Mouse (Mus musculus) kidney, postnatal 0 days (tissue): ENCODE measurements around the gene BC005624. TPM values are rescaled to one million over a fixed set of nuclear protein-coding genes. Genes with fewer than 3 reads are reported as not detected.

Experiments
- ATAC-seq: fragments of 200-750 bp; cut with Nextera tagmentation; replicated peaks from 2 replicates; pipeline ENCODE4 v1.8.0; 2017; ENCODE audit warnings: low read depth, moderate number of reproducible peaks, moderate TSS enrichment, moderate library complexity; ENCODE audit not compliant: low FRiP score
- DNase-seq: peaks from one replicate; pipeline ENCODE4 v3.0.0-alpha.2; 2016; ENCODE audit warnings: low spot score
- H3K27ac ChIP-seq: fragments of 300-500 bp; sonication (generic); 2 replicates; pipeline ENCODE4 v1.5.1; 2014; ENCODE audit warnings: mild to moderate bottlenecking
- H3K27me3 ChIP-seq: fragments of 300-500 bp; sonication (generic); 2 replicates; pipeline ENCODE4 v1.6.1; 2014; ENCODE audit warnings: low read length, mixed read lengths; ENCODE audit not compliant: insufficient read depth
- H3K36me3 ChIP-seq: fragments of 300-500 bp; sonication (generic); 2 replicates; pipeline ENCODE4 v1.6.1; 2014; ENCODE audit warnings: low read length, mixed read lengths; ENCODE audit not compliant: insufficient read depth
- H3K4me1 ChIP-seq: fragments of 300-500 bp; sonication (generic); replicated peaks from 2 replicates; pipeline ENCODE4 v1.6.1; 2014; ENCODE audit warnings: antibody characterized with exemption, low read length, mixed read lengths; ENCODE audit not compliant: insufficient read depth
- H3K4me2 ChIP-seq: fragments of 300-500 bp; sonication (generic); 2 replicates; pipeline ENCODE4 v1.6.1; 2014; ENCODE audit warnings: mild to moderate bottlenecking, low read length, moderate library complexity, mixed read lengths
- H3K4me3 ChIP-seq: fragments of 300-500 bp; sonication (generic); replicated peaks from 2 replicates; pipeline ENCODE4 v1.5.1; 2014; ENCODE audit warnings: low read depth, low read length
- H3K9ac ChIP-seq: fragments of 300-500 bp; sonication (generic); 2 replicates; pipeline ENCODE4 v1.6.1; 2014; ENCODE audit warnings: low read depth, low read length
- H3K9me3 ChIP-seq: fragments of 300-500 bp; sonication (generic); replicated peaks from 2 replicates; pipeline ENCODE4 v1.6.1; 2016; ENCODE audit warnings: low read length, inconsistent platforms, mixed read lengths
- CTCF ChIP-seq: IDR thresholded peaks from 2 replicates; pipeline ENCODE4 v1.5.1; 2016; ENCODE audit warnings: antibody characterized with exemption, low read depth, mild to moderate bottlenecking, moderate library complexity
- WGBS: fragments of 180-500 bp; shearing (Covaris S2); extraction: QIAGEN DNeasy Blood & Tissue Kit; methylation state at CpG from one replicate; pipeline ENCODE4 v1.1.7; 2014; 5-methylcytosine and 5-hydroxymethylcytosine counted together
- polyA plus RNA-seq: library from polyadenylated mRNA; unstranded; fragments of >200 nt; fragmentation: Nextera tagmentation; extraction: Ambion mirVana; gene quantifications from 2 replicates; pipeline ENCODE4 v1.2.1, GENCODE M21; 2015

Gene BC005624
- polyA plus RNA-seq, 1 experiment from 2014 or later, result 47.2 TPM

DNA sequence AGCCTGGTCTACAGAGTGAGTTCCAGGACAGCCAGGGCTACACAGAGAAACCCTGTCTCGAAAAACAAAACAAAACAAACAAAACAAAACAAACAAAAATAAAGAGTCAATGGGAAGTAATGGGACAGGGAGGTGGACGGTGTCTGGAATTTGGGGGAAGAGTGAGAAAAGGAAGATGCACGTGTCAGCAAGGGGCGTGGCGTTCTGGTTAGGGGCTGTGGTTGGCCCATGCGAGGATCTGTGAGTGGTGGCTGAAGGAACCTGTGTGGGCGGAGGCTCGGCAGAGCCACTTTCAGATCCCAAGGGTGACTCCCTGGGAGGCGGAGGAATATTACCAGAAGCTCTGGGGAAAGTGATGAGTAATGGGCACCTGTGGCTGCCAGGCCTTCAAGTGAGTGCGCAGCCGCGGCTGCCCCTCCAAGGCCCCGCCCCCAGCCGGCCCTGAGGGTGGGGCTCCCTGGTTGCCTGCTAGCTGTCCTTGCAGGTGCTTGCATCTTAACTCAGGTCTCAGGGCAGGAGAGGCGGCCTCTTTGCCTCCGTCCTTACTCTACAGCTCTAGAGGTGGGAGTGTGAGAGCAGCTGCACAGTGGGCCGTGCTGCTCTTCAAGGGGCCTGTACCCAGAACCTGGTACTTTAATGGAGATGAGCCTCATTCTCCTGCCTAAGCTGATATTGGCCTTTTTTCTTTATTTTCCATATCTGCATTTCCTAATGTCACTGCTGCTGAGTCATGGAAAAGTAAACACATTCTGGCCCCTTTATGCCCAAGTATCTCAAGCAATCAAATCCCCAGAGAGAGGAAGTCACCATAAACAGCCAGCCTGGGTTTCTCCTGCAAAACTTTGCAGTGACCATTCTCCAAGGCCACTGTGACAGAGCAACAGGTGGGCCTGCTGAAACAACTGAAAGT, 3.4 kb upstream of the BC005624 start:
- Histone ChIP-seq H3K4me2 (peak overlapping the region; percentile 25), H3K9ac (no peak overlapping the region), H3K9me3 (no peaks in the 10 kb centered on the region), H3K4me1 (0 out of 2 replicates have a peak, but pooled peaks cover 8% of the 10 kb centered on the region), H3K4me3 (no peak overlapping the region), H3K27ac (peak overlapping the region; percentile 19; the same call in 1 of the 2 replicates), H3K36me3 (no peaks in the 10 kb centered on the region), H3K27me3 (no peaks in the 10 kb centered on the region)
- peak; percentile 51 for DNase-seq
- no peak for ATAC-seq
- no peak for TF ChIP-seq CTCF
- 26% methylated on average over 17 of the region's 17 CpGs for WGBS

DNA sequence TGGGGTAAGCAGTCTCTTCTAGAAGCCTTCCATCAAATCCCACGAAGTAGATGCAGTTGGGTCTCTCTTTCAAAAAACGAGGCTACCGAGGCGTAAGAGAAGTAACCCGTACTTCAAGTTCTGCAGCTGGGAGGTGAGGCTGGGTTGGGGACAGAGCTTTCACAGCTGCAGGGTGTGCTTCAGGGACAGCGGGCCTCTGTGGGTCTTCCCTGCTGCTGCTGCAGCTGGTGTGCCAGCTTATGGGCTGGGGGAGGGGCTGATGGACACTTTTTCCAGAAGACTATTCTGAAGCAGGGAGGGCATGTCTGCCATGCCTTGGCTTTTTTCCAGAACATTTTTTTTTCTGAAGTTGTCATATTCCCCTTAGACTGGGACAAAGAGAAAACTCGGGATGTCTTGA, 1.0 kb upstream of the BC005624 start:
- H3K4me2 ChIP-seq, result peak overlapping the region; percentile 75
- no peak overlapping the region for H3K27ac ChIP-seq
- peaks cover 14% of the 10 kb centered on the region; the same call in 1 of the 2 replicates for H3K36me3 ChIP-seq
- no peaks in the 10 kb centered on the region for H3K9me3 ChIP-seq
- no peak for TF ChIP-seq CTCF
- DNase-seq (no peak), ATAC-seq (no peak)
- 33% methylated on average over 7 of the region's 7 CpGs for WGBS
- H3K27me3 ChIP-seq, result no peaks in the 10 kb centered on the region
- 0 out of 2 replicates have a peak, but pooled peaks cover 8% of the 10 kb centered on the region for H3K4me1 ChIP-seq
- peak overlapping the region; percentile 57; the same call in 1 of the 2 replicates for H3K9ac ChIP-seq
- peak overlapping the region; percentile 81 for H3K4me3 ChIP-seq

DNA sequence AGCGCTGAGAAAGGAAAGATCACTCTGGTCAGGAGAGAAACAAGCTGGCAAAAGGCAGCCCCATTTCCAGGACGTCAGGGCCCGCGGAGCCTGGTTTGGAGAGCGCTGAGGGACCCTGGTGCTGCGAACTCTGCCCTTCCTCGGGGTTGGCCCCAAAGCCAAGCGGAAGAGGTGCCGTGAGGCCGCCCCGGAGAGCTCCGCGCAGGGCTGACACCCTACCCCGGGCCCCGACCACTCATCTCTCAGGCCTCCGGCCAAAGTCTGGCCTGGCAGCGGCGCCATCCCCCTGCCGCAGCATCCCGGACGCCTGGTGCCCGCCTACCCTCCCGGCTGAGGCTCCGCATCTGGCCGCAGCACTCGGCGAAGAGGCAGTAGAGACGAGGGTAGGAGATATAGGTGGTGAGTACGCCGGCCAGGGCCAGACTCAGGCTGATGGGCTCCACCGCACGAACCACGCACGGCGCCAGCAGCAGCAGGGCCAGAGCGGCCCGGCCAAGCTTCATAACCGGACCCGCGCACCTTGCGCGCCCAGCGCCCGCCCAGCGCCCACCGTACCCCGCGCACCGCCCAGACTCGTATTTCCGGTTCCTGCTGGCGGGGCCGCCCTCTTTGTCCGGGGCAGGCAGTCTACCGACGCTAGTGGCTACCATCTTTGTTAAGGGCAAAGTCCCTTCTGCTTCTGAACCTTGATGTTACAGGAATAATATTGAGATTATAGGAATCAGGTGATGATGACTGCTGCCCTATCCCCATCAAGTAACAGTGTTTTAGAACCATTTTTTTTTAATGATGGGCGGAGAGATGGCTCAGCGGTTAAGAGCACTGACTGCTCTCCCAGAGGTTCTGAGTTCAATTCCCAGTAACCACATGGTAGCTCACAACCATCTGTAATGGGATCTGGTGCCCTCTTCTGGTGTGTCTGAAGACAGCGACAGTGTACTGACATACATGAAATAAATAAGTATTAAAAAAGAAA, 14.4 kb downstream of the BC005624 start, which contains the start of gene Tor1a:
Gene Tor1a (minus strand): TSS at position 582 of the 976 bp plus-strand sequence.
- ATAC-seq, result peak; percentile 92
- Histone ChIP-seq H3K9me3 (no peaks in the 10 kb centered on the region), H3K36me3 (peaks cover 16% of the 10 kb centered on the region), H3K27me3 (no peaks in the 10 kb centered on the region), H3K4me2 (peak within 1 kb of the TSS; percentile 74), H3K4me1 (peaks cover 10% of the 10 kb centered on the region), H3K9ac (peak within 1 kb of the TSS; percentile 94), H3K27ac (peak within 1 kb of the TSS; percentile 82), H3K4me3 (peak within 1 kb of the TSS; percentile 99)
- WGBS, result 2% methylated on average over 59 of the region's 59 CpGs
- DNase-seq, result peak; percentile 95
- TF ChIP-seq CTCF, result no peak

DNA sequence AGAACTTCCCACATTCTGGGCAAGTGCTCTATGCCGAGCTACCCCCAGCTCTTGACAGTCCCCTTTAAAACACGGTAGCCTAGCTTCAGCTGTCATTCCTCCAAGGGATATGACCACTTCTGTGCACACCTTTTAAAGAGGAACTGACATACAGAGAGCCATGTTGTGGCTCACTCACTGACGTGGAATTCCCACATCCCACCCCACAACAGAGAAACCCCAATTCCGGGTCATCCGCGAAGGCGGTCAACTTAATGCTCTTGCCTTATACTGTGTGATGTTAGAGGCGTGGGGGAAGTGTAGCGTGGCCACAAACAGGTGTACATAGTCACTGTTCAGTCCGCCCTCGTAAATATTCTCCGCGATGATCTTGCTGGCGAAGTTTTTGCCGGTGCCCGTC, 15.2 kb downstream of the BC005624 start:
- peak overlapping the region; percentile 74 for H3K4me2 ChIP-seq
- H3K4me3 ChIP-seq, result peak overlapping the region; percentile 99
- no peaks in the 10 kb centered on the region for H3K27me3 ChIP-seq
- H3K9ac ChIP-seq, result peak overlapping the region; percentile 94
- TF ChIP-seq CTCF, result no peak
- H3K4me1 ChIP-seq, result peaks cover 10% of the 10 kb centered on the region
- no peak for DNase-seq
- no peak overlapping the region for H3K27ac ChIP-seq
- 6% methylated on average over 16 of the region's 16 CpGs for WGBS
- ATAC-seq, result 0 out of 2 replicates have a peak, but pooled peaks have one; percentile 16
- peaks cover 19% of the 10 kb centered on the region for H3K36me3 ChIP-seq
- H3K9me3 ChIP-seq, result no peaks in the 10 kb centered on the region

DNA sequence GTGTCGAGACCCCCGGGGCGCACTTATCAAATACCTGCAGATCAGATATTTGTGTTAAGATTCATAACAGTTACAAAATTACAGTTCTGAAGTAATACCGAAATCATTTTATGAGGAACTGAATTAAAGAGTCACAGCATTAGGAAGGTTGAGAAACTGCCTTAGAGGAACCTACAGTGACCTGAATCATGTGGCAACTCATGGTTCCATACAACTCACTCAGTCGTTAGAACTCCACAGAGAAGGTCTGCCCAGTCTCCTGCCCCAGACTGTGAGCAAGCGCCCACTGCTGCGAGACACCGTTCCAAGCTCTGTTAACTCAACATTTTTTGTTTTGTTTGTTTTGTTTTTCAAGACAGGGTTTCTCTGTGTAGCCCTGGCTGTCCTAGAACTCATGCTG, 16.4 kb downstream of the BC005624 start:
- Histone ChIP-seq H3K9ac (no peak overlapping the region), H3K36me3 (peaks cover 30% of the 10 kb centered on the region), H3K27me3 (no peaks in the 10 kb centered on the region), H3K4me1 (peaks cover 10% of the 10 kb centered on the region), H3K27ac (no peak overlapping the region), H3K9me3 (no peaks in the 10 kb centered on the region), H3K4me2 (no peak overlapping the region), H3K4me3 (no peak overlapping the region)
- 88% methylated on average over 8 of the region's 8 CpGs for WGBS
- ATAC-seq (no peak), DNase-seq (no peak)
- TF ChIP-seq CTCF, result no peak
